Mouse (Mus musculus): ENCODE data around the gene Lgals3bp.
"Not testable (repeated sequence)": the region's sequence is repeated elsewhere in the genome, so short reads cannot be mapped to it uniquely, and the experiment has no call there.

Lgals3bp gene

DNA sequence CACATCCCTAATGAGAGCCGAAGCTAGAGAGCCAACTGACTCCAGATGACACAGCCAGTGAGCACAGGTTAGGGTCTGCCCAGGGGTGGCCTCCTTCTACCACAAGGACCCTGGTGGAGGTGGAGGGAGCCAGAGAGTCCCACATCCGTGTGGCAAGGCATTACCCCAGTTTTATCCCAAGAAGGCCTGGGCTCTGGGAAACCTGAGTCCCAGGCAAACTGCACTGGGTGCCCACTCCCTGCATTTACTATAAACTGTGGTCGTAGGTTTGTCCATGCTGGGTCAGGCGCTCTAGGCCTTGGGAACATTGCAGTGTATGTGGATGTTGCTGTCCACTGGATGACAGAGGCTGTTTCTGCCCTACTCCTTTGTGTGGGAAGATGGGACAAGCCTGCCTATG lies 697 bp downstream of the Lgals3bp start:
- DNase-seq (ENCODE audit: low read depth, low spot score) = no peak

DNA sequence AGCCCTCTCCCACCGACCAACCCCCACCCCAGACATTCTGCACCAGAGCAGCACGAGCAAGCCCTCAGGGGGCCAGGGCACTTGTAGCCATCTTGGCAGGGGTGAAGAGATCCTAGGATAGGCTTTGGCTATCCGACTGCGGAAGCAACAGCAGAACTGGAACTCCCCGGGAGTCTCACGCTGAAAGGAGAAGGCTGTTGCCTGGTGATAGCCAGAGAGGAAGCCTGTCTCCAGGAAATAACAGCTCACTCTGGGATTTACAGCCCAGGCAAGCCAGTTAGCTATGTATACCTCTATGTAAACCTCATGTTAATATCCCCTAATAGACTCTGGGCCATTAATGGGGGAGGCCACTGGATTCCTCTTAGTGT lies 1.3 kb downstream of the Lgals3bp start:
- no peak for DNase-seq (ENCODE audit: low read depth, low spot score)

DNA sequence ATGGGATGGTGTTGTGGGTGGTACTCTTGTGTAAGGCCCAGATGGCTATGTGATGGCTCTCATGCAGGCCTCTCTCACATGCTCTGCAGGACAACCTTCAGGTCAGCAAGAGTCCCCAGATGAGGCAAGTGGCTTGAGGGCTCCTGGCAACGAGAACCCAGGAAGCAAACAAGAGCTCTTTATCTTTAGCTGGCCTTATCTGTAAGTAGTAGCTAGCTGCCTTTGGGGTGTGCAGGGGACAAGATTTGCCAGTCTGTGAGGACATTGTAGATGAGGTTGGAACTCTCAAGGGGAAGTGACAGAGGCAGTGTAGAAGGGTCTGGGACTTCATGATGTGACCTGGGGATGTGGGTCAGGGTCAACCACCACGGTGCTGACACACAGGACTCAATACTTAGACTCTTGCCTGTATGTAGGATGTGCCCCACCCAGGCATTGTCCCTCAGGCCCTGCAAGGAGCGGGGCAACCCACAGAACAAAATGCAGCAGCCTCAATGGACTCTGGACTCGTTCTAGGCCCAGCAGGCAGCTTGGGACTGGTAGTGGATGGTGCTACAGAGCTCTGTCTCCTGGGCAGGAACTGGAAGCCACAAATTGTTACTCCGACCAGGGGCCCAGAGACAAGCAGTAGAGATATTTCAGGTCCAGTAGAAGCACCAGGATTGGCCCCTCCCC lies 1.9 kb downstream of the Lgals3bp start:
- no peak for DNase-seq (ENCODE audit: low read depth, low spot score)

DNA sequence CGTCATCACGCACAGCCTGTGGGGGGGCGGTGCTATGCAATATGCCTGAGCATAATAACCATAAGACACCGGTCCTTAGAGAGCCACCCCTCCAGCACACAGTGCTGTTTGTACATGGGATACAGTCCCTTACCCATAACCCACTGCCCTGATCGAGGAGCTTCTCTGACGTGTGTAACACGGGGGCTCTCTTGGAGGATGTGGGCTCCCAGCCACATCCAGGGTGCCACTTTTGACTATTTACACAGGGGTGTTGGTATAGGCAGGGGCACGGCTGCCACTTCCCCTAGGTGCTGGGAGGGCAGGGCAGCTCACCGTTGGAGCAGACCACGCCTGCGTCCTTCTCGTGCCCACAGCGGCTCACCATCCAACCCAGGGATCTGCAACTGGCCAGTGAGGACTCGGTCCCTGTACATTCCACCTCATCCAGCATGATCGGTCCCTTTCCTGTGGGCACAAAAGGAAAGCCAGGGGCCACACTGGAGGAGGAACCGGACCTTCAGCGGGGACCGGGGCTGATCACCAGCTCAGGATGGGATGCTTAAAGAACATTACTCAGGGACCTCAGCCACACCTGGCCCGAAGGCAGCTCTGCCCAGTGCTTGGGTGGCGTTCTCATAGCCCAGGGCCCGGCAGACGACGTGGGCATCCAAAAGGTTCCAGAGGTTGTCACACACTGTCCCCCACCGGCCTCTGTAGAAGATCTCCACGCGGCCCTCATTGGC lies 3.9 kb downstream of the Lgals3bp start:
- DNase-seq (ENCODE audit: low read depth, low spot score) = no peak

DNA sequence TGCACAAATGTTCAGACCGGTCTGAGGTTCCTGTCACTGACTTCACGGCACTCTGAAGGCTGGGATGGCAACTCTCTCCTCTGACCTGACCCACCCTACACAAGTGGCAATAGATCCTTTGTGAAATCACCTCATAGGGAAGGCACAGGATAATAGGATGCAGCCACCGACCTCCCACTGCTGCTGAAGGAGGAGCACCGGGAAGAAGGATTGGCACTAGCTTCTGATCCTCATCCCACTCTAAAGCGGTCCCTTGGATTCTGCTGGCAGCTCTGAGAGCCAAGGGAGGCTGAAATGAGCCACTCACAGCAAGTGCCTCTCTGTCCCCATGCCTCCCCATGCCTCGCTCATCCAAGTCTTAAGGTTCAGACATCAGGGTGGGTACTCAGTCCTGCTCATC lies 7.4 kb downstream of the Lgals3bp start:
- no peak for DNase-seq (ENCODE audit: low read depth, low spot score)

DNA sequence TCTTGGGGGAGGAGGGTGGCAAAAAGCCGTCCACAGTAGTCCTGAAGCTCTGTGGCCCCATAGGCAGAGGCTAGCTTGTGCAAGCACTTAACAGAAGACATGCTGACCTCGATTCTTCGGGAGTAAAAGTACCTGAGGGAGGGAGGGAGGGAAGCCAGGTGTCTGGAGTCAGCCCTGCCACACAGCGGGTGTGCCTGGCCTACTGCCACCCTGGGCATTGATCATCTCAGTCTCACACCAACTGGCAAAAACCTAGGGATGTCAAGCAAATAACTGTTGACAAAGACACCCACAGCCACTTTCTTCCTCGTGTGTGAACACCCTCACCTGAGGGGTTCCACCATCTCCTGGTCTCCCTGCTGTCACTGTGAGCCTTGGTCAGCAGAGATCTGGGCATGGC lies 7.9 kb downstream of the Lgals3bp start:
- no peak for DNase-seq (ENCODE audit: low read depth, low spot score)

DNA sequence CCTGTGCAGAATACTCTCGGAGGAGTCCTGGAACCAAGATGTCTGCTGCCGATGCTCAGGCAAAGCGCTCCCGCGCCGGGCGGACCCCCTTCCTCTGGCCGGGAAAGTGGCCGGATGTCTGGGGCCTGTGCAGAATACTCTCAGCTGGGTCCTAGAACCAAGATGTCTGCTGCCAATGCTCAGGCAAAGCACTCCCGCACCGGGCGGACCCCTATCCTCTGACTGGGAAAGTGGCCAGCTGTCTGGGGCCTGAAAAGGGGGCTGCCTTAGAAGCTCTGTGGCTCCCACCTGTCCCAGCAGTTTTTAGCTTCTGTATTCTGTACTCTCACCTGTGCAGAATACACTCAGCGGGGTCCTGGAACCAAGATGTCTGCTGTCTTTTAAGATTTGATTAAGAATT lies 14.1 kb downstream of the Lgals3bp start:
- not testable (repeated sequence) for DNase-seq (ENCODE audit: low read depth, low spot score)

DNA sequence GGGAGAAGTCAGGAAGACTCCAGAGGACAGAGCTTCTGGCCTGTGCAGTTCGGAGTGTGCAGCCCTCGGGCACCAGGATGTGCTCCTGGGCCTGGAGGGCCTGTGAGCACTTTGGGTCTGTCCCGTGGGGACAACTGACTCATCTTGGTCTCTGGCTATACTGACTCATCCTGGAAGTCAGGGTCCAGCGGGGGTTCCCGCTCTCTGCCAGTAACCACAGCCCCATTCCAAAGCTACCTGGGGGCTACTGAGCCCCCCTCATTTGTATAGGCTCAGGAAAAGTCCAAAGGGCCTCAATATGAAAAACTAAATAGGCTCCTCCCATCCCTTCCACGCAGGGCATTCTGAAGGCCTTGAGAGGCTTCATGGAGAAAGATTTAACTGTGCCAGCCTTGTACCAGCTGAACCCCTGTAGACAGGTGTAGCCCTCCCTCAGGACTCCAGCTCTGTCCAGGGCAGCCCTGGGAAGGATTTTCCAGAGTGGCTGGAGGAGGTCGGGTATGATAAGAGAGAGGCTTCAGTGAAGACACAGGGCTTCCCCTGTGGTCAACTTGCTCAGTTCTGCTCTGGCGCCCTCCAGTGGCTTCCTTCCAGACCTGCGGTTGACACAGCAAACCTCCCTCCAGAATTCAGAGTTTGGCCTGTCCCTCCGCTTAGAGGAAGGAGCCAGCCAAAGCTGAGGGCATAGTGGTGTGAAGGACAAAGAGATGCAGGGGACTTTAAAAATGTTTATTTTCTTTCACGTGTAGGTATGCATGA lies 22.5 kb downstream of the Lgals3bp start:
- DNase-seq (ENCODE audit: low read depth, low spot score) = peak; percentile 58

DNA sequence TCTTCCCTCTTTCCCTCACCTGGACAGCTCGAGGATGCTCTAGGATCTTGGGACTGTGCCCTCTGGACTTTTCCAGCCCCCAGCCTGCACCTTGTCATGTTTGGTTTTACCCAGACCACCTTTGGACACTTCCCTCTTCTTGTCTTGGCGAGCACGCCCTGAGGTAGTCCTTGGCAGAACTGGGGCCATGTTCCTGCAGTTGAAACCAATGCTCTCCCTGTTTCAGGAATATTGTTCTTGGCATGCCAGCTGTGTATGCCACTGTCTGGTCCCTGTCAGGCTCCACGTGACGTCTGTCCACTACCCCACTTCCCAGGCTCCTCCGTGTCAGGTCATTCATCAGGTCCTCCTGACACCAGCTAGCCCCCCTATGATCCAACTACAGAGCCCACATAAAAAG lies 23.2 kb downstream of the Lgals3bp start:
- no peak for DNase-seq (ENCODE audit: low read depth, low spot score)

DNA sequence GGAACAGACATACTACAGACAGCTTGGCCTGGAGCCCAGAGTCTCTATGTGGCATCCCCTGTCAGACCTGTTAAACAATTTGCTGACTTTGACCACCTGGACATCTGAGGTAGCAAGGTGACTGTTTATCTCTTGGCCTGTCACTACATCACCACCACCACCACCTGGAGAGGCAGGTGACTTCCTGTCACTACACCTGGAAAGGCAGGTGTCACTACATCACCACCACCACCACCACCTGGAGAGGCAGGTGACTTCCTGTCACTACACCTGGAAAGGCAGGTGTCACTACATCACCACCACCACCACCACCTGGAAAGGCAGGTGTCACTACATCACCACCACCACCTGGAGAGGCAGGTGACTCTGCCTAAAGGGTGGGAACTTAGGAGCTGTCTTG lies 25.6 kb downstream of the Lgals3bp start:
- DNase-seq (ENCODE audit: low read depth, low spot score) = not testable (repeated sequence)

DNA sequence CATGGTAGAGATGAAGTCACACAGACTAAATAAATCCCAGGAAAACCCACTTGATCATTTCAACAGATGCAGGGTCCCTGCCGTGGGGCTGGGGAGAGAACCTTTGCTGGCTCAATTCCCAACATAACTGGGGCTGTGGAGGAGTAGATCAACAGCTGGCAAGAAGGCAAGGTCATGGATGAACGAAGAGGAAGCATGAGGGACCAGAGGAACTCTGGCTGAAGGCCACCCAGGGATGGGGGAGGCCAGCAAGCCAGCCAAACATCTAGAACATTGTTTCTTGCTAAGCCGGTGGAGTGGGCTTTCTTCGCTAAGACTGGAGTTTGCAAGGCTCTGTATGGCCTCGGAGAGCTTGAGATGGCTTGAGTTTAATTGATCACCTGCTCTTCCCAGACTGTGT lies 26.0 kb downstream of the Lgals3bp start:
- no peak for DNase-seq (ENCODE audit: low read depth, low spot score)

DNA sequence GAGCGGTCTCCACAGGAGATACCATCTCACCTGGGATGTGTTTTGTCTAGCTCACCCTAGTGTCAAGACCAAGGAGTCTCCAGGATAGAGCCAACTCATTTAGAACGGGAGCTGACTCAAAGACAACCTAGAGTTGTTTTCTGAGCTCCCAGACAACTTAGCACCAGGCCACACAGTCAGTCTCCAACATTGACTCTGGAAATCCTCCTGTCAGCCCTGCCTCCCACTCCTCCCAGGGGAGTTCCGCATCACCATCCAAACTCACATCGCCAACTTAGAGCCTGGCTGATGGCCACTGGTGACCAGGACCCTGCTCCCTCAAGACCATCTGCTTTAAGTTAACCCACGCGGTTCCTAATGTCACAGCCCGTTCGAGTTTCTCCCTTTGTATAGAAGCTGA lies 26.4 kb downstream of the Lgals3bp start:
- no peak for DNase-seq (ENCODE audit: low read depth, low spot score)

DNA sequence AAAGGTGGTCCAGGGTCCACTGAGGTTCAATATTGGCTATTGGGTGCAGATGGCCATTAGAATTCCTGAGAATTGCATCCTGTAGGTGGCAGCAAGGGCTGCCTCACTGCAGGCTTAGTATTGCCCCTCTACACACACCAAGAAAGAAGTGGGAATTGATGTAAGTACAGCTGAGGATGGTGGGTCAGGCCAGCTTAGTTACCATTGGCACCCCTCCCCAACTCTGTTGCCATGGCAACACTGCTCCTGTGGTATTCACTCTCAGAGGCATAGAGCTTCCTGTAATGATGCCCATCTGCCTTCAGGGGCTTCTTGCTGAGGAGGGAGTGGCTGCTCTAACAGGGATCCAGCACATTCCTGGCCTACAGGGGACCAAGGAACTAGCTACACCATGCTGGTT lies 26.9 kb downstream of the Lgals3bp start:
- DNase-seq (ENCODE audit: low read depth, low spot score) = no peak

DNA sequence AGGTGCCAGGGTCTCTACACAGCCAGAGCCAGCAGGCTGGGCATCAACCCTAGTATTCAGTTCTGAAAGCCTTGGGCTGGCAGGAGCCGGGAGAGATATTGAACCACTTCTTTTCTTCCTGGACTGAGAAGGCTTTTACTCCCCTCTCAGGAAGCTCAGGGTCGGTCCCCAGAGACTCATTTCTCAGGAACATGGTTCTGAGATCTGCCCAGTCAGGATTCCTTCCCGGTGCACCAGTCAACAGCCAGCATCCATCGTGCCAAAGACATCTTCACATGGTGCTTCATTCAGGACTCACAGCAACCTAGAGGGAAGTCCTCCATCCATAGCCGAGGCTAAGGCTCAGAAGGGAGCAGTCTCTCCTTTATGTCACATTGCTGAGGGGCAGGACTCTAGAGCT lies 27.4 kb downstream of the Lgals3bp start:
- no peak for DNase-seq (ENCODE audit: low read depth, low spot score)

DNA sequence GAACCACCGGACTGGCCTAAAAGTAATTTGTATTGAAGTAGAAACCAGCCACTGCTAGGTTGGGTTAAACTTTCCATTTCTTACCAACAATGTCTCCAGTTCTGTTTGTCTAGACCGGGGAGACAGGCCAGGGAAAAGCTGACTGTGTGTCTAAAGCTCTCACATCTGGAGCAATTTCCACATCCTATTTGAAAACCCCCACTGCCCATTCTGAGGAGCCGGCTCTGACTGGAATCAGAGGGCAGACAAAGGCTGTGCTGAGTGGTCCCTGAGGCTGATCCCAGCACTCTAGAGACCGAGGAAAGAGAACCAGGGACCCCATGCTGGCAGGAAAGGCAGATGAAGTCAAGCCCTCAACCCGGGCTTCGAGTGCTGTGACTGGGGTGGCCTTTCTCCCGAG lies 29.3 kb downstream of the Lgals3bp start:
- no peak for DNase-seq (ENCODE audit: low read depth, low spot score)

DNA sequence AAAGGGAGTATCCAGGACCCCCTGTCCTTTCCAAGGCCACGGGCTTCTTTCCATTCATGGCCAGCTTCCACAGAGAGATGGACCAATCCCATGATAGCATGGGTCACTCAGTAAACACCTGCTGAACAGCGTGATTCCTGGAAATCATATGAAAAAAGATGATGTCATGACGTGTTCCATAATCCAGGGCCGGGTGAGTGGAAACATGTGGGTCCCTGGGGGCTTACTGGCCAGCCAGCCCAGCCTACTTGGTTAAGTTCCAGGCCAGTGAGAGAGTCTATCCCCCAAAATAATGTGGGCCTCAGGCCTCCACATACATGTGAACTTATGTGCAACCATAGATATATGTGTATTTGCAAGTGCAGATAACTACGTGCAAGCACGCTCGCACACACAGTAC lies 30.0 kb downstream of the Lgals3bp start:
- DNase-seq (ENCODE audit: low read depth, low spot score) = no peak

DNA sequence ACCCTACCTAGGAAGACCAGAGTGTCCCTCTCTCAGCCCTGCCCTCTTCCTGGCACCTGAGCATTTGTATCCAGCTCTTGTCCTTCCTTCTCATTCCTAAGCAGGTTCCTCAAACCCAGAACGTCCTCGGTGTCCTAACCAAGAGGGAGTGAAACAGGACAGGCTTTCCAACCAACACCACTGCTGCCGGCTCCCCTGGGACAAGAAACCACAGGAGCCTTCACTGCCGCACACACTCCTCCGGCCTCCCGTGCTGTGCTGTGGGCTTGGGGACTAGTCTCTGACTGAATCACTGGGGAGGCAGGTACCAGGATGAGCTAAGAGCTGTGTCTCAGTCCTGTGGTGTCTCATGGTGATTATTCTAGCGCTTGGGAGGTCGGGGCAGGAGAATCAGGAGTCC lies 32.2 kb downstream of the Lgals3bp start:
- DNase-seq (ENCODE audit: low read depth, low spot score) = no peak

DNA sequence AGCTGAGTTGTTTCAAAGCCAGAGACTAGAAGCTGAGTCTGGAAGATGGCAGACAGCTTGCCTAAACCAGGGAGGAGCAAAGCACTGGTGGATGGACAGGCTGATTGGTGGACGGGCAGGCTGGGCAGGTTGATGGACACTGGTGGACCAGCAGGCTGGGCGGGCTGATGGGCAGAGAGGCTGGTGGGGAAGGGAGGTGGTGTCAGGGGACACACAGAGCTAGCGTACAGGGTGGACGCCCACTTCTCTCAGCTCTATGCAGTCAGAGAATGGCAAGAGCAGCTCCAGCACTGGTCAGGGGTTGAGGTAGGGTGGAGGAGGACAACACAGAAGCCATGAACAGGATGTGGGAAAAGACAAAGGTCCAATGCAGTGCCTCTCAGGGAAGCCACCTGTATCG lies 32.6 kb downstream of the Lgals3bp start:
- no peak for DNase-seq (ENCODE audit: low read depth, low spot score)

DNA sequence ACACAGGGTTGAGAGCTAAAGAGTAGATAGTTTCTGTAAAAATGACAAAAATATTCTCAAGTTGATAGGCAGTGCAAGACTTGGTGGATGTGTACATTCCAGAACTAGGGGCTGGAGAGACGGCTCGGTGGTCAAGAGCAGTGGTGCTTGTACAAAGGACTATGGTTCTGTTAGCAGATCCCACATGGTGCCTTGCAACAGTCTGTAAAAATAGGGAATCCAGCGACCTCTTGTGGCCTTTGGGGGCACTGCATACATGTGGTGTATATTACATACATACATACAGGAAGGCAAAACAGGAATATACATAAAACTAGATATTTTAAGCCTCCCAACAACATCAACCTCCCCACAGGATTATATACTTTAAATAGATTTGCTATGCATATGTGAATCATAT lies 33.6 kb downstream of the Lgals3bp start:
- DNase-seq (ENCODE audit: low read depth, low spot score) = no peak

DNA sequence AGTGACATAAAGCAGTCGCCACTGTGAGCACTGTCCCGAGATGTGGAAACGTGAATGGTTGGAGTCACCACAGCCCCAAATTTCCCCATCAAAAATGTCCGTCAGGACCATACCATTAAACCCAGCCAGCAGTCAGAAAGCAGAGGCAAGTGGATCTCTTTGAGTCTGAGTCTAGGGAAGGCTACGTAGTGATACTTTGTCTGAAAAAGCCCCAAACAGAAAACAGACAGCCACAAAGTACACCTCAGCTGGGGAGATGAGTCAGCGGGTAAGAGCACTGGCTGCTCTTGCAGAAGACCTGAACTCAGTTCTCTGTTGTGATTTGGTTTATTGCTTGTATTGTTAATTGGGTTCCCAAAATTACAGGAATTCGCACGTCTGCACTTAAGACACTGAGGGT lies 35.3 kb downstream of the Lgals3bp start:
- no peak for DNase-seq (ENCODE audit: low read depth, low spot score)

DNA sequence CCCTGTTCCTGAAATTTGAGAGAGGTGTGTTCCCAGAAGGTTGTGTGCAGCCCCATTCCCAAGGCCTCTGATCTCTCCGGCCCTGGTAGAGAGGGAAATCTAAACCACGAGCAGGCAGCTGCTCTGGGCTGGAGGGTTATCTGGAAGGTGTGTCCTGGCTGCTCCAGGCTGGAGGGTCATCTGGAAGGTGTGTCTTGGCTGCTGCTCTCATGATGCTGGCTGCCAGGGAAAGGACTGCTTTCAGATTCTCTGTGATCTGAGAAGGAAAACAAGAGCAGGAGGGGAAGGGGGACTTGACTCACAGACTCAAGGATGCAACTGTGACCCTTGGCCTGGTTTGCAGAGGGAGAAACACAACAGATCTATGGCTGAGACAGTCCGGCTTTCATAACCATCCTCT lies 35.8 kb downstream of the Lgals3bp start:
- no peak for DNase-seq (ENCODE audit: low read depth, low spot score)

DNA sequence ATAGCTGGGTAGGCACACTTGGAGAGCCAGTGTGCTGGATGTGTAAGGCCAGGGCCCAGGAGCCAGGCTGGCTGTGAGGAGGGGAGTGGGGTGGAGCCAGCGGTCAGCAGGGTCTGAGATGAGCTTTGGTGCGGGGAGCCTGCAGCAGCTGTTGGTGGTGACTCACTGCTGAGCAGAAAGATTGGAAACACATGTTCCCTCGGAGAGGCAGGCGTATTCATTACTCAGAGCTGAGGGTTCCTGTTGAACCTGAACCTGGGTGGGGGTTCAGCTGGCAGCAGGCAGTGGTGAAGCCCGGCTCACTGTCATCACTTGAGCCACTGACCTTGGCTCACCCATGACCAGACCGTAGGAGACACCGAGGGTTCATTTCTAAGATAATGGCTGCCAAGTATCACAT lies 36.7 kb downstream of the Lgals3bp start:
- no peak for DNase-seq (ENCODE audit: low read depth, low spot score)

DNA sequence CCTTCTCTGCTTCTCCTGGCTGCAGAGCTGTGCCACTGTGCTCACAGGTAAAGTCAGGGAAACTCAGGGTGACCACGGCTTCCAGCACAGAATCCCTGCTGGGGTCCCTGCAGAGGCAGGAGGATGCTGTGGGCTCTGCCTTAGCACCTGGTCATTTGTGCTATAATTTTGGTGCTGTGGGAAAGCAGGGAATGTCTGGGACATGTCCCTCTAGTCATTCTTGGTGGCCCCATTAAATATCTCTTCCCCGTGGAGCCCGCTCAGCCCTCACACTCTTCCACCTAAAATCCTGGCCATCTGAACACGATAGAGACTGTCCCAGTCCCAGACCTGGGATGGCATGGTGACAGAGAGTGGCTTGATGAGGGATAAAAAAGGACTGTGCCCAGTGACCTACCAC lies 37.9 kb downstream of the Lgals3bp start:
- DNase-seq (ENCODE audit: low read depth, low spot score) = no peak
